Mouse (Mus musculus) gastrocnemius, adult 2 months (tissue): Measurements from ENCODE around the gene Rimkla. TPM values are rescaled to one million over a fixed set of nuclear protein-coding genes. Genes with fewer than 3 reads are reported as not detected.
A peak's percentile ranks its signal among the peaks of the same experiment; 100 is the strongest.

Source experiments
- DNase-seq: peaks from one replicate; pipeline ENCODE4 v3.0.0; 2022
- H3K27ac ChIP-seq: fragments of 200-600 bp; 2 replicates; pipeline ENCODE4 v1.8.1; 2022; ENCODE audit warnings: mild to moderate bottlenecking
- H3K4me3 ChIP-seq: fragments of 200-600 bp; 2 replicates; pipeline ENCODE4 v1.8.1; 2022; ENCODE audit warnings: mild to moderate bottlenecking, moderate library complexity
- CTCF ChIP-seq: fragments of 200-600 bp; IDR thresholded peaks from 2 replicates; pipeline ENCODE4 v1.8.1; 2022; ENCODE audit warnings: antibody characterized with exemption, mild to moderate bottlenecking, moderate library complexity
- intact Hi-C: fragments of 180-260 bp; cut with DNase I; formaldehyde crosslinking; loops from one replicate; pipeline ENCODE4 v1.15.1; 2025
- total RNA-seq, 2 experiments: library from RNA; stranded (reverse); gene quantifications; 2 replicates each; pipeline ENCODE4 v1.2.3; 2021

Rimkla gene
- total RNA-seq, 2 experiments from 2014 or later, result not detected

GRCm38 (mm10) chr4:119425601-119426000, 66.8 kb downstream of the Rimkla start:
- H3K4me3 ChIP-seq, result no peak overlapping the region
- TF ChIP-seq CTCF, result no peak
- DNase-seq, result no peak
- intact Hi-C loops, result loop anchor here (5.0 to 10.0 kb wide), 2 partner anchors 202 to 389 kb away; no protein-coding TSS in a partner anchor
- H3K27ac ChIP-seq, result no peak overlapping the region

- no peak for TF ChIP-seq CTCF
- H3K27ac ChIP-seq, result no peak overlapping the region
- intact Hi-C loops, result loop anchor here (5.0 to 10.0 kb wide), 2 partner anchors 202 to 390 kb away; no protein-coding TSS in a partner anchor
- H3K4me3 ChIP-seq, result no peak overlapping the region
- no peak for DNase-seq
Observed at GRCm38 (mm10) chr4:119425077-119425476, 67.4 kb downstream of the Rimkla start.

DNA sequence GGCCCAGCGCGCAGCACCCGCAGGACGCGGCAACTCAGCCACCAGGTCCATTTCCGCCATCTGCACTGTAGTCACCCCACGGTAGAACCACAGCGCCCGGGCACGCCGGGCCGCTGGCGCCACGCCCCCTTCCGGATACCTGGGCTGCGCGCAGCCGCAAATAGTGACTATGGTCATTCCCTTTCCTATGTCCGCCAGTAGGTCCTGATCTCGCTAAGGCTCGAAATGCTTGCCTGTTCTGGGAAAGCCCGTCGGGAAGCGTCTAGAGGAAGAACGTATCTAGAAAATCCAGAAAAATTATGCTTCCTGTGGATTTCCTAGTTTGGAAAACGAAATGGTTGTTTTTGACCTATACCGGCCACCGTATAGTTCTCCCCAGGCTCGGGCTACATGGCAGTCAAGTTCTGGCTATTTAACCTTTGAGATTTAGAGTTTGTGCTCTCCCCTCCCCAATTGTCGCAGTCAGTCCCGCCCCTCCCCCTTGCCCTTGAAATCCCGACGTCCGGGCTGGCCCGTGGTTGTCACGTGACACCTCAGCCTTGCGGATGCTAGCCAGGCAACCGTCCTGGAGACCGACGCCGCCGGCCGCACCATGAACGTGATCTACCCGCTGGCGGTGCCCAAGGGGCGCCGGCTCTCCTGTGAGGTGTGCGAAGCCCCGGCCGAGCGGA, 70.0 kb downstream of the Rimkla start, which contains the start of the genes Ppcs and Zmynd12:
Gene Ppcs, minus strand, starts transcription at position 127 of the 671 bp plus-strand sequence.
Gene Zmynd12, plus strand, starts transcription at position 521 of the 671 bp plus-strand sequence.
- intact Hi-C loops, result loop anchor here (5.0 to 10.0 kb wide), 2 partner anchors 185 to 392 kb away; no protein-coding TSS in a partner anchor
- DNase-seq, result peak; percentile 93
- TF ChIP-seq CTCF, result peak; percentile 41
- Histone ChIP-seq H3K27ac (peak within 1 kb of the TSS; percentile 93), H3K4me3 (peak within 1 kb of the TSS; percentile 73)

GRCm38 (mm10) chr4:119421921-119422293, 70.5 kb downstream of the Rimkla start:
- intact Hi-C loops, result loop anchor here (5.0 to 10.0 kb wide), 2 partner anchors 185 to 393 kb away; no protein-coding TSS in a partner anchor
- H3K4me3 ChIP-seq, result peak overlapping the region; percentile 73
- no peak for DNase-seq
- peak overlapping the region; percentile 93 for H3K27ac ChIP-seq
- no peak for TF ChIP-seq CTCF

GRCm38 (mm10) chr4:119421191-119421590, 71.2 kb downstream of the Rimkla start:
- intact Hi-C loops, result loop anchor here (5.0 to 10.0 kb wide), 2 partner anchors 184 to 394 kb away; no protein-coding TSS in a partner anchor
- no peak for DNase-seq
- no peak for TF ChIP-seq CTCF
- no peak overlapping the region; the same call in 1 of the 2 replicates for H3K27ac ChIP-seq
- peak overlapping the region; percentile 73 for H3K4me3 ChIP-seq

DNA sequence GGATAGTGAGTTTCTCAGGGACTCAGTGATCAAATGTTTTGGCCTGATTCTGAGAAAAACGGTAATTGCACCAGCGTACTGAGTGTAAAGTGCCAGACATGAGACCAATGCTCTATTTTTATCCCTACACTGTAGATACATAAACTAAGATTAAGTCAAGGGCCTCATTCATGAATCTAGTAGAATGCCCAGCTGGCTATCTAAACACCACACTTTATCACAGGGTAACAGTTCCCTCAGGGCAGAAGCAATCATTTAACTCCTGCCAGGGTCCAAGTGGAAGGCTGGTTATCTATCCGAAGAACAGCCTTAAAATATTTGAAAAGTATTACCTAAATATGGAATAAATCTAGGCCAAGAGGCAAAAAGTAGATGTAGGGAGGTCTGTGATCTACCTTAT, 74.5 kb downstream of the Rimkla start:
- intact Hi-C loops, result no loop called here
- no peak for TF ChIP-seq CTCF
- DNase-seq, result no peak
- H3K27ac ChIP-seq, result no peak overlapping the region
- H3K4me3 ChIP-seq, result no peak overlapping the region

DNA sequence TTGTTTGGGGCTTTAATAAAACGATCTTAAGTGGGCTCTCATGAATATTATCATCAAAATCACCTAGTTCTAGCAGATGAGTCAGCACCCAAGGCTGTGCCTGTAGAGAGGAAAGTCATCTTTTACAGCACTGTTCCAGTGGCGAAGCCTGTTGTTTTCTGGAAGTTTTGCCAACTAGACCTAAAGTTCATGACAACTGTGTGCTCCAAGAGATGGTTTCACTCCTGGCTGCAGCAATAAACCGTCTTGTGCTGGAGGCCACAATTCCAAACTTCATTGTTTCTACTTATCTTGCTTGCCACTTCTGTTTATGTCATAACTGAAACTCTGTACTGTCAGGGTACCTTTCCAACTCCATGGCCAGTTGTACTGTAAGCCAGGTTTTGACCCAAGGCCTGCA, 75.2 kb downstream of the Rimkla start:
- DNase-seq, result no peak
- Histone ChIP-seq H3K27ac (no peak overlapping the region), H3K4me3 (no peak overlapping the region)
- no peak for TF ChIP-seq CTCF
- intact Hi-C loops, result no loop called here

Other genes starting within 250 kb of the Rimkla start
- gene Cldn19, start 237.2 kb downstream of the Rimkla start, total RNA-seq, result 1 to 10 TPM in 1 of 2 experiments, under 1 TPM in 1; 0.86 to 1.1 TPM
- 100 to 1,000 TPM; 664 to 696 TPM for gene Ybx1, start 198.0 kb downstream of the Rimkla start, total RNA-seq
- 1 to 10 TPM; 8.1 to 9.6 TPM for gene Ppih, start 172.1 kb downstream of the Rimkla start, total RNA-seq
- gene Ccdc30, start 77.1 kb downstream of the Rimkla start, total RNA-seq, result not detected
- 1 to 10 TPM; 4.0 to 5.0 TPM for gene Ppcs, start 70.2 kb downstream of the Rimkla start, total RNA-seq
- gene Zmynd12, start 69.8 kb downstream of the Rimkla start, total RNA-seq, result not detected
- gene Foxj3, start 44.4 kb upstream of the Rimkla start, total RNA-seq, result 10 to 100 TPM; 29.9 to 36.4 TPM
- gene Frg2f1, start 46.9 kb upstream of the Rimkla start, total RNA-seq, result 1 to 10 TPM; 4.0 to 4.5 TPM
- not detected for gene Guca2a, start 145.1 kb upstream of the Rimkla start, total RNA-seq
- not detected for gene Guca2b, start 166.3 kb upstream of the Rimkla start, total RNA-seq
- gene Hivep3, start 241.2 kb upstream of the Rimkla start, total RNA-seq, result 1 to 10 TPM; 1.7 to 3.5 TPM